Mouse (Mus musculus) kidney, postnatal 0 days (tissue): ENCODE measurements at regions not wholly inside any gene's neighbourhood (a gene's known extent, or its start where the extent isn't known, plus 50 kb on each side); places are given as distances from the start of the nearest gene placed in this dataset.

Source experiments
- ATAC-seq: fragments of 200-750 bp; cut with Nextera tagmentation; replicated peaks from 2 replicates; pipeline ENCODE4 v1.8.0; 2017; ENCODE audit warnings: low read depth, moderate number of reproducible peaks, moderate TSS enrichment, moderate library complexity; ENCODE audit not compliant: low FRiP score
- DNase-seq: peaks from one replicate; pipeline ENCODE4 v3.0.0-alpha.2; 2016; ENCODE audit warnings: low spot score
- H3K27ac ChIP-seq: fragments of 300-500 bp; sonication (generic); 2 replicates; pipeline ENCODE4 v1.5.1; 2014; ENCODE audit warnings: mild to moderate bottlenecking
- H3K27me3 ChIP-seq: fragments of 300-500 bp; sonication (generic); 2 replicates; pipeline ENCODE4 v1.6.1; 2014; ENCODE audit warnings: low read length, mixed read lengths; ENCODE audit not compliant: insufficient read depth
- H3K36me3 ChIP-seq: fragments of 300-500 bp; sonication (generic); 2 replicates; pipeline ENCODE4 v1.6.1; 2014; ENCODE audit warnings: low read length, mixed read lengths; ENCODE audit not compliant: insufficient read depth
- H3K4me1 ChIP-seq: fragments of 300-500 bp; sonication (generic); replicated peaks from 2 replicates; pipeline ENCODE4 v1.6.1; 2014; ENCODE audit warnings: antibody characterized with exemption, low read length, mixed read lengths; ENCODE audit not compliant: insufficient read depth
- H3K4me2 ChIP-seq: fragments of 300-500 bp; sonication (generic); 2 replicates; pipeline ENCODE4 v1.6.1; 2014; ENCODE audit warnings: mild to moderate bottlenecking, low read length, moderate library complexity, mixed read lengths
- H3K4me3 ChIP-seq: fragments of 300-500 bp; sonication (generic); replicated peaks from 2 replicates; pipeline ENCODE4 v1.5.1; 2014; ENCODE audit warnings: low read depth, low read length
- H3K9ac ChIP-seq: fragments of 300-500 bp; sonication (generic); 2 replicates; pipeline ENCODE4 v1.6.1; 2014; ENCODE audit warnings: low read depth, low read length
- H3K9me3 ChIP-seq: fragments of 300-500 bp; sonication (generic); replicated peaks from 2 replicates; pipeline ENCODE4 v1.6.1; 2016; ENCODE audit warnings: low read length, inconsistent platforms, mixed read lengths
- CTCF ChIP-seq: IDR thresholded peaks from 2 replicates; pipeline ENCODE4 v1.5.1; 2016; ENCODE audit warnings: antibody characterized with exemption, low read depth, mild to moderate bottlenecking, moderate library complexity
- WGBS: fragments of 180-500 bp; shearing (Covaris S2); extraction: QIAGEN DNeasy Blood & Tissue Kit; methylation state at CpG from one replicate; pipeline ENCODE4 v1.1.7; 2014; 5-methylcytosine and 5-hydroxymethylcytosine counted together

DNA sequence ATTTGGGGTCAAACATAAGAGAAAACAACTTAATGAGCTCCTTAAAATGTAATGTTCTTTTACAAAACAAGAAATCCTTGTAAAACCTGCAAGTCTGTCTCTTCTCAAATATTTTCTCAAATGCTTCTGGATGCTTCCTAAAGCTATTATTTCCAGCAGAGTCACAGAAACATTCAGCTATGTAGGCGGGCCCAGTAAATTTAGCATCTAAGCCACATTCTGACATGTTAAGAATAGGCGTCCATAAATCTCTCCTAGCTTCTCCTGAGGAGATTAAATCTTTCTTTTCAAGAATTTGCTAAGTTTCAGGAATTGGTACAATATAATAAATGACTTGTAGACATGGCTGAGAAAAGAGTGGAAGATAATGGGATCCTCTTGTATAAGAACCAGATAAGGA lies 858.9 kb upstream of the Stxbp6 start:
- 34% methylated on average over 2 of the region's 2 CpGs for WGBS
- DNase-seq, result peak; percentile 69
- H3K9me3 ChIP-seq, result no peaks in the 10 kb centered on the region

DNA sequence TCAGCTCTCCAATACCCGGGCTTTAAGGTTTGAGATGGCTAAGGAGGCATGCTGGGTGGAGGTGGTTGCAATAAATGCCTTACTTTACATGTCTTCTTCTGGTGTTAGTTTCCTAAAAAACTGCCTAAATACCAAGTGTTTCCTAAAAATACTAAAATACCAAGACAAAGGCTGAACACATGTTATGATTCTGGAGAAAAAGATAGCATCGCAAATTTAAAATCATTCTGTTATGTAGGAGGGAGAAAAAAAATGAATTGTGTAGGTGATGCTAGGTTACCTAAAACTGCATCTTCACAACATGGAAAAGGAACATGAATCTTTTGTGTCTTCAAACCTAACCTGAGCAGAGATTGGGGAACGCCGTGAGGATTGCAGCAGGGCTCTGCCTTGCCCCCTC lies 857.7 kb upstream of the Stxbp6 start:
- 86% methylated on average over 4 of the region's 4 CpGs for WGBS
- Histone ChIP-seq H3K9ac (no peak overlapping the region), H3K27ac (no peak overlapping the region), H3K4me3 (no peak overlapping the region), H3K4me2 (no peak overlapping the region), H3K36me3 (no peaks in the 10 kb centered on the region), H3K9me3 (no peaks in the 10 kb centered on the region), H3K4me1 (no peaks in the 10 kb centered on the region), H3K27me3 (no peaks in the 10 kb centered on the region)
- ATAC-seq, result no peak
- no peak for DNase-seq
- TF ChIP-seq CTCF, result no peak

More for the DNA sequence above, 858.9 kb upstream of the Stxbp6 start:
- no peak for ATAC-seq
- H3K36me3 ChIP-seq, result no peaks in the 10 kb centered on the region
- no peak overlapping the region for H3K4me3 ChIP-seq
- H3K9ac ChIP-seq, result no peak overlapping the region
- no peak for TF ChIP-seq CTCF
- H3K4me2 ChIP-seq, result no peak overlapping the region
- H3K27me3 ChIP-seq, result no peaks in the 10 kb centered on the region
- no peaks in the 10 kb centered on the region for H3K4me1 ChIP-seq
- no peak overlapping the region for H3K27ac ChIP-seq

DNA sequence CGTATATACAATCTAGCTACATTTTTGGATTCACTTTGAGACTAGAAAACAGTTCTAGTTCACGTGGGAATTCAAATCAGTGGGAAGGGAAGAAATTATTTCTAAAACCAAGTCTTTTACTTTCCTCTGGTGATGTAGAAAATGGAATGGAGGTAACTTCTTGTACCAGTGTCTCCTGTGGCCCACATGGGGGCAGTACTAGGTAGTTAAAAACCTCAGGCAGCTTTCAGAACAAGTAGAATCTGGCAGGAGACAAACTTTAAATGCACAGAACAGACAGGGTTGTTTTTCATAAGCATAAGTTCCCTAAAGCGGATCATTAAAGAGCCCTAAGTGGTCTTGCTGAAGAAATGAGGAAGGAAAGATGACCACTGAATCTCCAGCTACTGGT lies 855.2 kb upstream of the Stxbp6 start:
- H3K27me3 ChIP-seq, result no peaks in the 10 kb centered on the region
- no peak overlapping the region for H3K4me2 ChIP-seq
- no peaks in the 10 kb centered on the region for H3K4me1 ChIP-seq
- 36% methylated on average over 3 of the region's 3 CpGs for WGBS
- peak; percentile 79 for DNase-seq
- no peak overlapping the region for H3K27ac ChIP-seq
- H3K4me3 ChIP-seq, result no peak overlapping the region
- no peak for ATAC-seq
- peak; percentile 72 for TF ChIP-seq CTCF
- no peak overlapping the region for H3K9ac ChIP-seq
- H3K9me3 ChIP-seq, result no peaks in the 10 kb centered on the region
- H3K36me3 ChIP-seq, result no peaks in the 10 kb centered on the region

DNA sequence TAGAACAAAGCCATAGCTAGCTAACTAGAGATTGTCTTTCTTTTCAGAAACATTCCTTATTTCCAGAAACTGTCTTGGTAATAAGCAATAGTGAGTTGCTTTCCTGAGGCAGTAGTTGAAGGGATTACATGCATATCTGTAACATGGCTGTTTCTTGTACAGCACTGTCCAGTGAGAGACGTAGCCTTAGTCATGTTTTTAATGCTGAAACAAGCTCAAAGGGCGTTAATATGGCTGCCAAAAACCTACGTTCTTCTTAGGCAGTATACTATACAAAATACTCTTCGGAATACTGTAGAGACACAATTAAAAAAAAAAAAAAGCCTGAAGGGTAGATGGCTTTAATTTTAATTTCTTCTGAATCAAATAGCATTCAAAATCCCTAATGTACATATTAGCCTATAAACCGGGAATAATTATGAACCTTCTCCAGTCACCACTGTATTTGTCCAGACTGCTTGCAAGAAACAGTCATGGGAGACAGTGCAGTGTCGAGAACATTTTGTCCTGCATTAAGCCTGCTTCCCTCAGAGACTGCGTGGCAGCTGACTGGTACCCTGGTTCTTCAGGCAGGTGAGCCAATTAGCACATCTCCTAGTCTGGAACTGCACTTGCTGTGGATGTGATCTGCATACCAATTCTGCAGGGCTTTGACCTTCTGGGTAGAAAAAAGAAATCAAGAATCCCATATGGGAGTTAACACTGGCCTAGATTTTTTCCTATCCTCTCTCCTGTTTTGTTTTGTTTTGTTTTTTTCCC lies 854.7 kb upstream of the Stxbp6 start:
- Histone ChIP-seq H3K27ac (no peak overlapping the region), H3K9ac (no peak overlapping the region), H3K36me3 (no peaks in the 10 kb centered on the region), H3K9me3 (no peaks in the 10 kb centered on the region), H3K4me1 (no peaks in the 10 kb centered on the region), H3K4me2 (no peak overlapping the region), H3K27me3 (no peaks in the 10 kb centered on the region), H3K4me3 (no peak overlapping the region)
- ATAC-seq (no peak), DNase-seq (no peak)
- 91% methylated on average over 7 of the region's 7 CpGs for WGBS
- TF ChIP-seq CTCF, result no peak
